Mouse (Mus musculus): ENCODE results near the gene Ap1b1. TPM values are rescaled to one million over a fixed set of nuclear protein-coding genes. Genes with fewer than 3 reads are reported as not detected.
A peak's percentile ranks its signal among the peaks of the same experiment; 100 is the strongest.

The Ap1b1 gene
- total RNA-seq, 2 experiments from 2014 or later: 29.2 to 32.4 TPM

DNA sequence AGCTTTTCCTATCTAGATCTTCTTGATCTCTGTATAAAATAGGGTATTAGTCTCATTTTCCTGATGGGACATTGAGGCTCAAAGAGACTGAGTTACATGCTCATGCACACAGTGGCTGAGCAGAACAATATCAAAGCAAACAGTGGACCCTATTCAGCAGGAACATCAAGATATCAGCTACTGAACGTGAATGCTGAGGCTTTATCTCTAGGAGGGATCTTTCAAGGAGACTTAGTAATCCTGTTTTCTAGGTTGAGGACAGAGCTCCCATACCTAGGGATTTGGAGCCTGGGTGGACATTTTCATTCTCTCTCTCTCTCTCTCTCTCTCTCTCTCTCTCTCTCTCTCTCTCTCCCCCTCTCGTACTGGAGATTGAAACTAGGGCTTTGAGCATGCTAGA is 3.1 kb upstream of the Ap1b1 start:
- no peak for DNase-seq
- intact Hi-C loops (cut with DNase I): no loop called here

DNA sequence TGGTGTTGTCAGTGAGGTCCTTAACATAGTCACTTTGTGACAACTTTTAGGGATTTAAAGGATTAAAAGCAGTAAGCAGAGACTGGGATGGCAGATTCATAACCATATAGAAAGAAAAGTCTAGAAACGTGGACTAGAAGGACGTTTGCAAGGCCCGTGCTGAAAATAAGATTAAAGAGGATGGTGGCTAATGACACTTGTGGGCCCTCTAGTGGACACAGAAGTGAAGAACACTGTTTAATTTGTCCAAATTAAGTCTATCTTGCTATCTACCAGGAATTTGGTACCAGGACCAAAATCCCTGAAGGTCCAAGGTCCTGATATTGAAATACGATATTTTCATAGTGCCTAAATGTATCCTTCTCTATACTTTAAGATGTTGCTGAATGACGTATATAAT is 2.4 kb upstream of the Ap1b1 start:
- intact Hi-C loops (cut with DNase I): no loop called here
- no peak for DNase-seq

DNA sequence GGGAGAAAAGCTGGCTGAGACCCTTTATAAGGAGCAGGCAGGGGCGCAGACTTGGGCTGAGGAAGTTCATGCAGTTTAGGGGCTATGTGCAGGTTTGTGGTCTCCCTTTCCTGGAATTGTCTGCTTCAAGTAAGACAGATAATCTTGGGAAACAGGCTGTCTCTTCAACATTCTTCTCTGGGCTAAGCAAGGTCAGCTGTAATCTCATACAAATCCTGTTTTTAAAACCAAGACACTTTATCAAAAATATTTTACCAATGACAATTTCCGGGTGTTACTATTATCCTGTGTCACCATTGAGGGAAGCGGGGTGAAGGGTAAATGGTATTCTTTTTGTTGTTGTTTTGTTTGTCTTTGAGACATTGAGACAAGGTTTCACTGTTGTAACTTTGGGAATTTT is 1.8 kb upstream of the Ap1b1 start:
- intact Hi-C loops (cut with DNase I): no loop called here
- no peak for DNase-seq

DNA sequence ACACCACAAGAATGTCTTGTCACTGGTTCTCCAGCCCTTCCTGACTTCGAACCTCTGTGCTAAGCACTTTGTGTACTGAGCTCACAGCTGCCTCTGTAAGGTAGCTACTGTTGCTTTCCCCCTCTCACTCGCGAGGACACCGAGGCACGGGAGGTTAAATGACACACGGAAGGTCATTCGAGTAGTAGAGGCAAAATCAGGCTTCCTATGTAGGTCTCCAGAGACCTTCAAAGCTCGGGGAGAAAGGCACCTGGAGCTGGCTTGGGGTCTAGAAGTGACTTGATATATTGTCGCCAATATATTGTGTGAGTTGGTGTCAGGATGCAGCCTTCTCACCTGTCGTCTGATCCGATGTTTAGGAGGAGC is 846 bp downstream of the Ap1b1 start:
- no peak for DNase-seq
- intact Hi-C loops (cut with DNase I): no loop called here

DNA sequence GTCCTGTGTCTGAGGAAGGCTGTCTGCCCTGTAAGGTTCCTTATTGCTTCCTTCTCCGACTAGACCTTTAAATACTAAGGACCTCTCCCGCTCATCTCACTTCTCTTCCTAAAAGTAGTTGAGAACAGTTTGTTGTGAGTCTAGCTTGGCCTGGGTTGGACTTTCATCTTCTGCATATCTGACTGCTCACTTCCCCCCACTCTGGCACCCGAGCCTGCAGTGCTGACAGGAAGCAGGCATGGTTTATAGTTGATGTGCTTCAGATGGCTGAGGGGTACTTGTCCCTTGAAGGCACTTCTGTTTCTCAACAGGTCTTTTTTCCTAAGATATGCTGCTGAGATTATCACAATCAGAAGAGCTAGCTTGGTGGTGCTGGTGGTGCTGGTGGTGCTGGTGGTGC is 2.6 kb downstream of the Ap1b1 start:
- no peak for DNase-seq
- intact Hi-C loops (cut with DNase I): no loop called here

DNA sequence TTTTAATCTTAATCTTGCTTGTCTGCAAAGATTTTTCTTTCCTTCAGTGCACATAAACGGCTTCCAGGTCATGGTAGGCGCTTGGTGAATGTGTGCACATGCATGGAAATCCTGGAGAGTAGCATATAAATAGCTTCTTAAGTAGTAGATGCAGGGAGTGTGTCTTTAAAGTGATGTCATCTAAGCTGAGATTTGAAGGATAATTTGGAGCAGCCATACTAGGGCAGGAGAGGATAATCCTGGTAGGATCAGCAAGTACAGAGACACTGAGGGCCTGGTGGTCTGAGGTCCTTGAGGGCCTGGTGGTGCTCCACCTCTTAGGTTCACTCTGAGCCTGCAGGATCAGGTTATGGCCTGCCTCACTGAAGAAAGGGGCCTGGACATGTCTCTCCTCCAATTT is 5.8 kb downstream of the Ap1b1 start:
- intact Hi-C loops (cut with DNase I): no loop called here
- DNase-seq: no peak

DNA sequence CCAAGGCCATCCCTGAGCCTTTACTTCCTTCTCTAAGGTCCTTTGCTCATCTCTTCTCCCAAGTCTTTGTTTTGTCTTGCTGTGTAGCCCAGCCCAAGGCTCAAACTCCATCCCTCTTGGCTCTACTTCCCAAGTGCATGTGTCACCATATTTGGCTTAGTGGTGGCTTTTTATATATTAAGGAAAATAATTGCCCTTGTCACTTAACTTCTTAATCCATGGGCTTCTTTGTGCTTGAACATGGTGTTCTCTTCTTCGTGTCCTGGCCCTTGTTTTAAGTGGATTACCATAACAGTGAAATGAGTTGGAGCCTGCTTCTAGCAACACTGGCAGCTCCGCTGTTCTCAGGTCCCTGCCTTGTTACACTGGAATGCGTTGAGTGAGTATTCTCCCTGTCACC is 9.1 kb downstream of the Ap1b1 start:
- intact Hi-C loops (cut with DNase I): no loop called here
- DNase-seq: no peak

DNA sequence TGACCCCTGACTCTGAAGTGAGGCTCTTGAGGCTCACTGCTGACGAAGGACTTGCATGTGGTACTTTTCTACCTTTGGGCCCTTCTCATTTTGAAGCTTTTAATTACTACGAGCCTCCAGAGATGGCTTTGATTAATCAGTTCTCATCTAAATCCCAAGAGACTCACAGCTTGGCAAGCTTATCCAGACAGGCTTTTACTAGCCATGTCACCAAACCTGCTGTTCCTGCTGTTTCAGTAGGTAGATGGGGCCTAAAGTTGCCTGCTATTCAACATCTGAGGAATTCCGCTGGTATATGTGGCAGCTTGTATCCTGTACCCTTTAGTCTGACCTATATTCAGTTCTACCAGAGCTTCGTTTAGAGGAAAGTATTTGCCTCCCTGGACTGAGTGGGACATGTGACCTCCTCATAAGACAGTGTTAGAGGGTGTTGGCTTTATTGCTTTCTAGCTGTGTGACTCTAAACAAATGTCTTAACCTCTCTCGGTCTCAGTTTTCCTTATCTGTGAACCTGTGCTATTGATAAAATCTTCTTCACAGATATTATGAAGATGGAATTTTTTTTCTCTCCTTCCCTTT is 10.1 kb downstream of the Ap1b1 start:
- intact Hi-C loops (cut with DNase I): no loop called here
- no peak for DNase-seq

DNA sequence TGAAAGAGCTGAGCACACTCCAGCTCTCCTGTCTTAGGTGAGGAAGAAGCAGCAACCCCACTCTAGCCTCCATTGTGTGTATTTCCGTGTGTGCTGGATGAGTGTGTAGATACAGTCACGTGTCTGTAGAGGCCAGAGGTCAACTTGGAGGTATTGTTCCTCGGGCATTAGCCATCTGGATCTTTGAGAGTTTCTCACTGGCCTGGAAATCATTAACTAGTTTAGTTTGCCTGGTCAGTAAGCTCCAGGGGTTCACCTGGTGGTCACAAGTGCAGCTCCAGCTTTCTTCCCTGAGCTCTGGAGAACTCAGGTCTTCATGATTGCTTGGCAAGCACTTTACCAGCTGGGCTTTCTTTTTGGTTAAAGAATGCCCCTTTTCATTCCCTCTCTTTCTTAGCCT is 11.7 kb downstream of the Ap1b1 start:
- intact Hi-C loops (cut with DNase I): no loop called here
- no peak for DNase-seq

DNA sequence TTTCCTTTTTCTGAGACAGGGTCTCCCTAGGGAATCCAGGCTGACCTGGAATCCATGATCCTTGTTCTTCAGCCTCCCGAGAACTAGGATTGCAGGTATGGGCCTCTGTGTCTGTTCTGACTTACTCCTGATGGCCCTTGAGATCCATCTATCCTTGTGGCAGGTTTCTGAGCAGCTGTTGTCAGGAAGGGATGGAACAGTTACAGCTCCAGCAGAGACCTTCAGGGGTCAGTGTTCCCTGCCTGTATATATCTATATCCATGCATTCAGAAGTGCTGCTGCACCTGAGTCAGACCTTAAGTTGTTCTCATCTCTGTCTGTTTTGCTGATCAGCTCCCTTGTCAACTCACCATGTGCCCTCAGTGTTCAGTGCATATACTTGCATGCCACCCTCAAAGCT is 12.1 kb downstream of the Ap1b1 start:
- DNase-seq: no peak
- intact Hi-C loops (cut with DNase I): no loop called here

DNA sequence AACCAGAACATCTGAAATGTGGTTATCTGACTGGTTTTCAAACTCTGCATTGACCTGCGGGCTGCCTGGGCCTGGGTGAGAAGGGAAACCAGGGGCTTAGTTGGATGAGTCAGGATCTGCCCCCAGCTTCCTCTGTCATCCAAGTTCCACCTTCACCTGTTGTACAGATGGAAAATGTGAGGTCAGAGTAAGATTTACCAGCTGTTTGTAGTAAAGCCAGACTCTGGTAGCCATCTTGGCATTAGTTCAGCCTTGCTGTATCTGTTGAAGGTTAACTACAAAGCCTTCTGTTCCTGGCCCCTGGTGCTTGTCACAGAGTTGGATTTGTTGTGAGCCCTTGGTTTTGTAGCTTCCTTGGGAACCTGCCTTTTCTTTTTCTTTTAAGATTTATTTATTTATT is 13.6 kb downstream of the Ap1b1 start:
- no peak for DNase-seq
- intact Hi-C loops (cut with DNase I): no loop called here

DNA sequence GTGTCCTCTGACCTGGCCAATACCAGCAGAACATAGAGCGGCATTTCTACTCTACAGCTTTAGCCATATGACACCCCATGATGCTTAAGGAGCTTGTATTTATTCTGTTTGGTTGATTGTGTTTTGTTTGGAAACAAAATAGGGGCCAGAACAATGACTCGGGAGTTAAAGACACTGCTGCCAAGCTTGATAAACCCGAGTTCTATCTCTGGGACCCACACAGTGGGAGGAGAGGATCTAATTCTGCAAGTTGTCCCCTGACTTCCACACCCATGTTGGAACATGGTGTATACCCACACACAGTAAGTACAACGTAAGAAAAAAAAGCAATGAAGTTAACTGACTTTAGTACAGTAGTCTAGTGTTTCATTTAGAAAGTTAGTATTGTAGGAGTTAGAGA is 16.2 kb downstream of the Ap1b1 start:
- no peak for DNase-seq

DNA sequence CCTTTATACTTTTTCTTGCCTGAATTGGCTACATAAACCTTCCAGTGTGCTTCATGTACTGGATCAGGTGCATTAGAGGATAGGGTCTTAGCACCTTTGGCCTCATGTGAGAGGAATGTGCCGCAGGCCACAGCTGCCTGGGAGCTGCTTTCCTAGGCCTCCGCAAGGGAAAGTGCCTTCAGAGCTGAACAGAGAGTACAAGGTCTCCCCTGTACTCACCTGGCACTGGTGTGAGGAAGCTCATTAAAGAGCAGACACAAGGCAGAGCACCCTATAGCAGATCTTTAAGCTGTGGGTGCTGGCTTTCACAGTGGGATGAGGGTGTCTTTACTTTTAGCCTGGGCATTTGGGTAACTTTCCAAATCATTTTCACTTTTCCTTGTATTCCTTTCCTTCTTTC is 18.9 kb downstream of the Ap1b1 start:
- intact Hi-C loops (cut with DNase I): no loop called here
- no peak for DNase-seq

More for the DNA sequence above, 16.2 kb downstream of the Ap1b1 start:
- intact Hi-C loops (cut with DNase I): no loop called here

DNA sequence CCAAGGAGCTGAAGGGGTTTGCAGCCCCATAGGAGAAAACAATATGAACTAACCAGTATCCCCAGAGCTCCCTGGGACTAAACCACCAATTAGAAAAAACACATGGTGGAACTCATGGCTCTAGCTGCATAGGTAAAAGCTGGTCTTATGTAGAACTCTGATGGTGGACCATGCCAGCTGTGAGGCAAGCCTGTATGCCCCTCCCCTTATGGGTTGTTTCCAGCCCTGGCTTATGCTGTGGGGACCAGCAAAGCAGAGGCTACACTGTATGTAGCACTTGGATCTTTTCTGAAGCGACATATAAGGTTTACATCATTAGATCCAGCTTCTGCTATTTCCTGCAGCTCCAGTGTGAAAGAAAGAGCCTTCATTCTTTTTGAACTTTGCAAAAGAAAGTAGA is 20.6 kb downstream of the Ap1b1 start:
- intact Hi-C loops (cut with DNase I): no loop called here

DNA sequence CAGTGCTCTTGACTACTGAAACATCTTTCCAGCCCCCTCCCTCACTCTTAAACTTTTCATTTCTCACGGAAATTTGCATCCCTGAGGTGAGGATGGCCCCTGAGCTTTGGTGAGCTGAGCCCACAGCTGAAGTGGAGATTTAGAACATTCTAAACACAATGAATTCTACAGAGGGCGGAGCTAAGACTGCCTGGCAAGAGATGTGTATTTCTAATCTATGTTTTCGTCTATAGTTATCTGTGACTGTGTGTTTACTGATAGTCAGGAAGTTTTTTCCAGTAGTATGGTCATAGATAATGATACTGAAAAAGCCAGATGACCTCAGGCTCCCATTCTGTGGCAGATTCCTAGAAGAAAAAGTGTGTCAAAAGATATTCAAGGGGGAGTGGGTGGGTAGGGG is 22.2 kb downstream of the Ap1b1 start:
- intact Hi-C loops (cut with DNase I): no loop called here
- DNase-seq: no peak

More for the DNA sequence above, 20.6 kb downstream of the Ap1b1 start:
- no peak for DNase-seq

DNA sequence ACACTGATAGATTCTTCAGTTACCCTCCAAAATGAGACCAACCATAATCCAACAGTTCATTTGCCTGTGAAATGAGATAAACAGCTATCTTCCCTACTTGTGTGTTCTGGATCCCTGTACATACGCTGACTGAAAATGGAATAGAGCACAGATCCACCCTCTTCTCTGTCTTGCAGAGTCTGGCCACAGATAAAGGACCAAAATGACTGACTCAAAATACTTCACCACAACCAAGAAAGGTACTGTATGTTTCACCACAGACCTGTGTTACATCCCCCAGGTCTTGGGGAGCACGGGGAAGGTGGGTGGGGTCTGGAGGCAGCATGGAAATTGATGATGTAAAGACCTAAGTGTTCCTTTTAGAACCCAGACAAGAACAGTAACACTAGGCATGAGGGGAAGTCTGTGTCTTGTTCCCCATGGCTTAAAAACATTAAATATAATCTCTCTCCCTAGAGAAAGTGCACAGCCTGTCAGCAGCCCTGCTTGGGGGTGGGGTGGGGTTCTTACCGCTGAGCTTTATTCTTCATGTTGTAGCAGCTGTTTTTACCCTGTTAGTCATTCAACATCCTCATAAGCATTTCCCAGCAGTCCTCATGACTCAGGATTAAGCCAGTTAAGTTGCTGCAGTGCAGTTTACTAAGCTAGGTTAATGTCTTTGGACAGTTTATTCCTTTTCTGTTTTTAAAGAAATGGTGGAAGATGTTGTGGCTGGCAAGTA is 22.9 kb downstream of the Ap1b1 start:
- DNase-seq: no peak
- intact Hi-C loops (cut with DNase I): no loop called here

DNA sequence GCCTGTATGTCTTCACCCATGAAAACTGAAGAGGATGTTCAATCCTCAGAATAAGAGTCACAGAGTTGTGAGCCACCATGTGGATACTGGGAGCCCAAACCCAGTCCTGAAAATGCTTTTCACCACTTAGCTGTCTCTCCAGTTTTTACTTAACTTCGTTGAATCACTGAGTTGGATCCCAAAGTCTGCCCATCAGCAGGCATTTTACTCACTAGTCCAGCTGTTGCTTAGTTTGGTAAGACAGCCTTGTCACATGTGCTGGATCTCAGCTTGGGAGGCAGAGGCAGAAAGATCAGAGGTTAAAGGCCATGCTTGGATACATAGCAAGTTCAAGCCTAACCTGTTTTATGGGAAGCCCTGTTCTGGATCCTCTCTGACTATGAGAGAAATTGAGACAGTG is 23.6 kb downstream of the Ap1b1 start:
- no peak for DNase-seq
- intact Hi-C loops (cut with DNase I): no loop called here

DNA sequence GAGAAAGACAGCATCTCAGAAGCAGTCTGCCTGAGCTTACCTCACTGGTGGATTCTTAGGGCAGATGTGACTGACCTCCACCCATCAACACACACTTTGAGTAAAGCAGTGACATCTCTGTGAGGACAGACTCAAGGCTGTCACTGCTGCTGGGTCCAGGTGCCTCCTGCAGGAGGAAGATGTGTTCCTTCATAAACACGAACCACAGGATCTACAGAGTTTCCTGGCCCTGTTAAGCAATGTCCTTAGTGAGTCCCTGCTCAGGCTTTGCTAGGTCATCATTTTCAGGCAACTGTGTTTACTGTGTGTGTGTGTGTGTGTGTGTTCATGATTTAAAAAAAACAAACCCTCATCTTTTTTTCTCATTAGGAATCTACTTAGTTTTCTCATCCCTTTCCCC is 24.9 kb downstream of the Ap1b1 start:
- no peak for DNase-seq

DNA sequence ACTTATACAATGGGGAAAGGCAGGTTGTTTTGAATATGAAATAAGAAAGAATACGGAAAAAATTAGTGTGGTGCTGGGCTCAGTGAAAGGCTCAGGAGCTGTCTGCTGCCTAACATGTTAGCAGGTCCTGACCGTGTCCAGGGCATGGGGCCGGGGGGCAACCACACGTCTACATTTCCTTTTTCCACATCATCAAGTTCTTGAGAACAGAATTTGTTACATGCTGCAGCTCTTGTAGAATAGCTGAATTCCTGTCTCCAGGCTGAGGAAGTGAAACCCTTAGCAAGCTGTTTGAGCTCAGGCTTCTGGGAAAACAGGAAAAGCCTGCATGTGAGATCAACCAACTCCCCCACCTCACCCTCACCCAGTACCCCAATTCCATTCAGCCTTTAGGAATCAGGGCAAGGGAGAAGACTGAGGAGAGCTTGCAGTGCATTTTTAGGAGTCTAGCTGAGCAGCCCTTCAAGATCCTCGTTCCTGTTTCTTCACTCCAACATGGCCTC is 25.6 kb downstream of the Ap1b1 start:
- intact Hi-C loops (cut with DNase I): no loop called here

More for the DNA sequence above, 24.9 kb downstream of the Ap1b1 start:
- intact Hi-C loops (cut with DNase I): no loop called here

DNA sequence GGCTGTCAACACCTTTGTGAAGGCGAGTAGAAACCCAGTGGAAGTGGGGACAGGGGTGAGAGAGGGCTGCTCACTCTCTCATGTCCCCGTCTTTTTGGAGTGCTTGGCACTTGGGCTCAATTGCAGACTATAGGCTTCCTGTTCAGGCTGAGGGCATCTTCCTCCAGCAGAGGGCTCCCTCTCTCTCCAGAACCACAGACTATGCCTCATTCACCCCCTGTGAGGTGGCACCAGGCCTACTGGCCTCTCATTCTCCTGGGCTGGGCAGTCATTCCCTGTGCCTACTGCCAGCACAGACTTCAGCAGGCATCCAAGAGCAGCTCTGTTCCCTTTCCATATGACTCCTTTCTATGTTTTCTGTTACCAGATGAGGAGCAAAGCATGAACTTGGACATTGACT is 29.1 kb downstream of the Ap1b1 start:
- intact Hi-C loops (cut with DNase I): loop anchor here (1.0 kb wide), 1 partner anchor 50 kb away; the partner anchor contains the start of gene Gas2l1
- DNase-seq: peak; percentile 65 to 68

More for the DNA sequence above, 25.6 kb downstream of the Ap1b1 start:
- DNase-seq: no peak

DNA sequence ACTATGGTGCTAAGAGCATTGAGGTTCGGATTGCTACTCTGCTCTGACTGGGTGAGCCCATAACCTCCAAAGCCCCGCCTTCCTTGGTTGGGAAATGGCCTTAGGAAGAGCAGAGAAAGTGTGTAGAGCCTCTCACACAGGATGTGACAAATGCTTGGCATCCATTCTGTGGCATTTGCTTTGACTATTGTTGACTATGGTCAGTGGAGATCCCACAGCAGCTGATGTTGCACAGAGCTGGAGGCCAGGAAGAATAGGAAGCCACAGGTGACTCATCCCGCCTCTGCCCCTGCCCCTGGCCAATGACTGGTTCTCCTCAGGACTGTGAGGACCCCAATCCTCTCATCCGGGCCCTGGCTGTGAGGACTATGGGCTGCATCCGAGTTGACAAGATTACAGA is 29.7 kb downstream of the Ap1b1 start:
- no peak for DNase-seq
- intact Hi-C loops (cut with DNase I): no loop called here

DNA sequence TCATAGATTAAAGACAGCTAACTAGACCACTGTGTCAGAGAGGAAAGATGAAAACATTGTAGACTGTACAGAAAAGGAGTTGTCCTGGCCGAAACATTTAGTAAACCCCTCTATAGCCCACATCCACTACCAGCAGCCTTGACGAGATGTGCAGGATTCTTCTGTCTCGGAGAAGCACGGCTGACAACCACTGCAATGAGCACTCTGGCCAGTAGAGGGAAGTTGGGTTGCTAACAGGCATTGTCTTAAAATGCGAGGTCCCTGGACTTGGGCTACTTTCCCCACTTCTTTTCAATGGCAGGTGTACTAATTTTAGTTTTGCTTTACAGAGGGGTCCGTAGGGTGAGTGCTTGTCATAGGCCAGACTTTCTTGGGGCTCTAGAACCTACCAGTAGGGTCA is 30.9 kb downstream of the Ap1b1 start:
- intact Hi-C loops (cut with DNase I): no loop called here
- DNase-seq: no peak

Data from gastrocnemius, postnatal 36 days (tissue).